Mouse (Mus musculus): ENCODE measurements around the gene Nrros. TPM values are rescaled to one million over a fixed set of nuclear protein-coding genes. Genes with fewer than 3 reads are reported as not detected.

Gene Nrros
- polyA plus RNA-seq, 1 experiment from 2014 or later = 10.1 TPM

GRCm38 (mm10) chr16:32130190-32130826 lies 35.1 kb downstream of the Nrros start:
- H3K4me3 ChIP-seq (ENCODE audit: low read depth, low read length) = no peak overlapping the region
- H3K4me1 ChIP-seq (ENCODE audit: control insufficient read depth, insufficient read depth, low read length) = no peaks in the 10 kb centered on the region
- no peaks in the 10 kb centered on the region for H3K36me3 ChIP-seq (ENCODE audit: control insufficient read depth, insufficient read depth, low read length)
- no peak for ATAC-seq (ENCODE audit: insufficient number of reproducible peaks, low FRiP score, low TSS enrichment, low read depth)
- no peaks in the 10 kb centered on the region for H3K27me3 ChIP-seq (ENCODE audit: control insufficient read depth, insufficient read depth, low read length)
- no peak for DNase-seq (ENCODE audit: low spot score)
- WGBS = 70% methylated on average over 16 of the region's 16 CpGs
- no peaks in the 10 kb centered on the region for H3K9me3 ChIP-seq (ENCODE audit: control insufficient read depth, low read length)
- no peak overlapping the region for H3K27ac ChIP-seq (replicated peaks; ENCODE audit: low read depth, low read length)
- H3K4me2 ChIP-seq (ENCODE audit: low read depth, severe bottlenecking) = no peak overlapping the region
- H3K9ac ChIP-seq (ENCODE audit: low read length) = no peak overlapping the region

- no peaks in the 10 kb centered on the region for H3K9me3 ChIP-seq (ENCODE audit: control insufficient read depth, low read length)
- 78% methylated on average over 20 of the region's 20 CpGs for WGBS
- no peak for ATAC-seq (ENCODE audit: insufficient number of reproducible peaks, low FRiP score, low TSS enrichment, low read depth)
- no peaks in the 10 kb centered on the region for H3K36me3 ChIP-seq (ENCODE audit: control insufficient read depth, insufficient read depth, low read length)
- H3K4me2 ChIP-seq (ENCODE audit: low read depth, severe bottlenecking) = no peak overlapping the region
- H3K27me3 ChIP-seq (ENCODE audit: control insufficient read depth, insufficient read depth, low read length) = no peaks in the 10 kb centered on the region
- no peak overlapping the region for H3K27ac ChIP-seq (replicated peaks; ENCODE audit: low read depth, low read length)
- no peak overlapping the region for H3K9ac ChIP-seq (ENCODE audit: low read length)
- H3K4me1 ChIP-seq (ENCODE audit: control insufficient read depth, insufficient read depth, low read length) = no peaks in the 10 kb centered on the region
- H3K4me3 ChIP-seq (ENCODE audit: low read depth, low read length) = no peak overlapping the region
- DNase-seq (ENCODE audit: low spot score) = no peak
These were observed 35.8 kb downstream of the Nrros start for GRCm38 (mm10) chr16:32129449-32130189.

GRCm38 (mm10) chr16:32127046-32127445 lies 38.3 kb downstream of the Nrros start:
- no peaks in the 10 kb centered on the region for H3K4me1 ChIP-seq (ENCODE audit: control insufficient read depth, insufficient read depth, low read length)
- H3K4me3 ChIP-seq (ENCODE audit: low read depth, low read length) = no peak overlapping the region
- H3K9ac ChIP-seq (ENCODE audit: low read length) = no peak overlapping the region
- H3K27ac ChIP-seq (replicated peaks; ENCODE audit: low read depth, low read length) = no peak overlapping the region
- ATAC-seq (ENCODE audit: insufficient number of reproducible peaks, low FRiP score, low TSS enrichment, low read depth) (no peak), DNase-seq (ENCODE audit: low spot score) (no peak)
- no peaks in the 10 kb centered on the region for H3K27me3 ChIP-seq (ENCODE audit: control insufficient read depth, insufficient read depth, low read length)
- H3K9me3 ChIP-seq (ENCODE audit: control insufficient read depth, low read length) = no peaks in the 10 kb centered on the region
- WGBS = 90% methylated on average over 4 of the region's 4 CpGs
- H3K4me2 ChIP-seq (ENCODE audit: low read depth, severe bottlenecking) = no peak overlapping the region
- no peaks in the 10 kb centered on the region for H3K36me3 ChIP-seq (ENCODE audit: control insufficient read depth, insufficient read depth, low read length)

GRCm38 (mm10) chr16:32125364-32125763 lies 40.0 kb downstream of the Nrros start:
- no peak for ATAC-seq (ENCODE audit: insufficient number of reproducible peaks, low FRiP score, low TSS enrichment, low read depth)
- no peak overlapping the region for H3K4me2 ChIP-seq (ENCODE audit: low read depth, severe bottlenecking)
- no peak for DNase-seq (ENCODE audit: low spot score)
- no peak overlapping the region for H3K27ac ChIP-seq (replicated peaks; ENCODE audit: low read depth, low read length)
- H3K4me3 ChIP-seq (ENCODE audit: low read depth, low read length) = no peak overlapping the region
- H3K9me3 ChIP-seq (ENCODE audit: control insufficient read depth, low read length) = no peaks in the 10 kb centered on the region
- no peaks in the 10 kb centered on the region for H3K27me3 ChIP-seq (ENCODE audit: control insufficient read depth, insufficient read depth, low read length)
- no peaks in the 10 kb centered on the region for H3K36me3 ChIP-seq (ENCODE audit: control insufficient read depth, insufficient read depth, low read length)
- WGBS = 91% methylated on average over 3 of the region's 3 CpGs
- no peaks in the 10 kb centered on the region for H3K4me1 ChIP-seq (ENCODE audit: control insufficient read depth, insufficient read depth, low read length)
- no peak overlapping the region for H3K9ac ChIP-seq (ENCODE audit: low read length)

- no peak for DNase-seq (ENCODE audit: low spot score)
- no peak overlapping the region for H3K27ac ChIP-seq (replicated peaks; ENCODE audit: low read depth, low read length)
- ATAC-seq (ENCODE audit: insufficient number of reproducible peaks, low FRiP score, low TSS enrichment, low read depth) = no peak
- no peak overlapping the region for H3K4me2 ChIP-seq (ENCODE audit: low read depth, severe bottlenecking)
- H3K4me1 ChIP-seq (ENCODE audit: control insufficient read depth, insufficient read depth, low read length) = no peaks in the 10 kb centered on the region
- no peak overlapping the region for H3K9ac ChIP-seq (ENCODE audit: low read length)
- H3K36me3 ChIP-seq (ENCODE audit: control insufficient read depth, insufficient read depth, low read length) = no peaks in the 10 kb centered on the region
- H3K27me3 ChIP-seq (ENCODE audit: control insufficient read depth, insufficient read depth, low read length) = no peaks in the 10 kb centered on the region
- 74% methylated on average over 17 of the region's 17 CpGs for WGBS
- no peaks in the 10 kb centered on the region for H3K9me3 ChIP-seq (ENCODE audit: control insufficient read depth, low read length)
- no peak overlapping the region for H3K4me3 ChIP-seq (ENCODE audit: low read depth, low read length)
These were observed 40.7 kb downstream of the Nrros start for GRCm38 (mm10) chr16:32124444-32125335.

GRCm38 (mm10) chr16:32124020-32124419 lies 41.4 kb downstream of the Nrros start:
- no peaks in the 10 kb centered on the region for H3K4me1 ChIP-seq (ENCODE audit: control insufficient read depth, insufficient read depth, low read length)
- H3K36me3 ChIP-seq (ENCODE audit: control insufficient read depth, insufficient read depth, low read length) = no peaks in the 10 kb centered on the region
- no peaks in the 10 kb centered on the region for H3K27me3 ChIP-seq (ENCODE audit: control insufficient read depth, insufficient read depth, low read length)
- H3K4me2 ChIP-seq (ENCODE audit: low read depth, severe bottlenecking) = no peak overlapping the region
- H3K9me3 ChIP-seq (ENCODE audit: control insufficient read depth, low read length) = no peaks in the 10 kb centered on the region
- ATAC-seq (ENCODE audit: insufficient number of reproducible peaks, low FRiP score, low TSS enrichment, low read depth) (no peak), DNase-seq (ENCODE audit: low spot score) (no peak)
- H3K9ac ChIP-seq (ENCODE audit: low read length) = no peak overlapping the region
- H3K27ac ChIP-seq (replicated peaks; ENCODE audit: low read depth, low read length) = no peak overlapping the region
- 91% methylated on average over 7 of the region's 7 CpGs for WGBS
- H3K4me3 ChIP-seq (ENCODE audit: low read depth, low read length) = no peak overlapping the region

- DNase-seq (ENCODE audit: low spot score) (no peak), ATAC-seq (ENCODE audit: insufficient number of reproducible peaks, low FRiP score, low TSS enrichment, low read depth) (no peak)
- 73% methylated on average over 3 of the region's 3 CpGs for WGBS
- no peaks in the 10 kb centered on the region for H3K4me1 ChIP-seq (ENCODE audit: control insufficient read depth, insufficient read depth, low read length)
- H3K27ac ChIP-seq (replicated peaks; ENCODE audit: low read depth, low read length) = no peak overlapping the region
- no peak overlapping the region for H3K9ac ChIP-seq (ENCODE audit: low read length)
- no peaks in the 10 kb centered on the region for H3K27me3 ChIP-seq (ENCODE audit: control insufficient read depth, insufficient read depth, low read length)
- H3K4me2 ChIP-seq (ENCODE audit: low read depth, severe bottlenecking) = no peak overlapping the region
- H3K36me3 ChIP-seq (ENCODE audit: control insufficient read depth, insufficient read depth, low read length) = no peaks in the 10 kb centered on the region
- H3K9me3 ChIP-seq (ENCODE audit: control insufficient read depth, low read length) = no peaks in the 10 kb centered on the region
- no peak overlapping the region for H3K4me3 ChIP-seq (ENCODE audit: low read depth, low read length)
These were observed 44.9 kb downstream of the Nrros start for GRCm38 (mm10) chr16:32120454-32120853.

GRCm38 (mm10) chr16:32116186-32116585 lies 49.2 kb downstream of the Nrros start:
- DNase-seq (ENCODE audit: low spot score) (no peak), ATAC-seq (ENCODE audit: insufficient number of reproducible peaks, low FRiP score, low TSS enrichment, low read depth) (no peak)
- Histone ChIP-seq H3K4me1 (ENCODE audit: control insufficient read depth, insufficient read depth, low read length) (no peaks in the 10 kb centered on the region), H3K4me3 (ENCODE audit: low read depth, low read length) (no peak overlapping the region), H3K27me3 (ENCODE audit: control insufficient read depth, insufficient read depth, low read length) (no peaks in the 10 kb centered on the region), H3K36me3 (ENCODE audit: control insufficient read depth, insufficient read depth, low read length) (no peaks in the 10 kb centered on the region), H3K27ac (replicated peaks; ENCODE audit: low read depth, low read length) (no peak overlapping the region), H3K4me2 (ENCODE audit: low read depth, severe bottlenecking) (no peak overlapping the region), H3K9me3 (ENCODE audit: control insufficient read depth, low read length) (no peaks in the 10 kb centered on the region), H3K9ac (ENCODE audit: low read length) (no peak overlapping the region)
- 42% methylated on average over 5 of the region's 5 CpGs for WGBS
